Mouse (Mus musculus): ENCODE results near the gene Zc3h6. TPM values are rescaled to one million over a fixed set of nuclear protein-coding genes. Genes with fewer than 3 reads are reported as not detected.
"Not testable (repeated sequence)": the region's sequence is repeated elsewhere in the genome, so short reads cannot be mapped to it uniquely, and the experiment has no call there.

The Zc3h6 gene
- total RNA-seq, 2 experiments from 2014 or later, result 3.3 to 5.5 TPM

GRCm38 (mm10) chr2:129008867-129009266, 41.7 kb downstream of the Zc3h6 start:
- not testable (repeated sequence) for ATAC-seq (replicated peaks; ENCODE audit: low FRiP score, low TSS enrichment, poor library complexity, severe bottlenecking)

DNA sequence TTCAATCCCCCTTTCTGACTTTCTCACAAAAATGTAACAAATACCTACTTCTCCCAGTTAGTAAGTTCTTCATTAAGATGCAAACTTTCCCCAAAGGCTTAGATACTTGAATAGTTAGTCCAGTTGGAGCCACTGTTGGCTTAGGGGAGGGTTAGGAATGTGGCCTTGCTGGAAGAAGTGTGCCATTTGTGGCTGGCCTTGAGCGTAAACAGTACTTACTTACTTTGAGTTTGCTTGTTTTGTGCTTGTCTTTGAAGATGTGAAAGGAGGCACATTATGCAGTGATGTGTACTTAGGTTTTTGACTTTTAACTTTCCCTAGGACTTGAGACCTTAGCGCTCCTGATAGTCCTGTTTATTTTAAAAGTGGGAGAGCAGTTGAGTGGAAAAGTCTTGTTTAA, 52.9 kb downstream of the Zc3h6 start:
- ATAC-seq (replicated peaks; ENCODE audit: low FRiP score, low TSS enrichment, poor library complexity, severe bottlenecking), result no peak

- ATAC-seq (replicated peaks; ENCODE audit: low FRiP score, low TSS enrichment, poor library complexity, severe bottlenecking), result no peak
Measured at GRCm38 (mm10) chr2:129024820-129025219, 57.6 kb downstream of the Zc3h6 start.

DNA sequence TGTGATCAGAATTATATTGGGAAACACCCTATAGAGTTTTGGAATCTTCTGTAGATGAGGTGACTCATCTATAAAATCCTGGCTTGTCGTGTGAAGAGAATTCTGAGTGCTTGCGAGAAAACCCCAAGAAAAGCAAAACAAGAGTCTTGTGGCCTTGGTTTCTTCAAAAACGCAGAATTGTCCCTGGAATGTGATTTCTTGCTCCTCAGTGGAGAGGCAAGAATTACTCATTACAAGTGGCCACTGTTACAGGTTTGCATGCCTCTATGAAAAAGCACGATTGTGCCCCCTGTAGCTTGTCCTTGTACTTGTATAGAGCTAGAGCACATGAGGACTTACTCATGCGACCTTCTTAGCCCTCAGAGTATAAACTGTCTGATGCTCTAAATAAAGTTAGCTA, 68.2 kb downstream of the Zc3h6 start:
- ATAC-seq (replicated peaks; ENCODE audit: low FRiP score, low TSS enrichment, poor library complexity, severe bottlenecking), result no peak

DNA sequence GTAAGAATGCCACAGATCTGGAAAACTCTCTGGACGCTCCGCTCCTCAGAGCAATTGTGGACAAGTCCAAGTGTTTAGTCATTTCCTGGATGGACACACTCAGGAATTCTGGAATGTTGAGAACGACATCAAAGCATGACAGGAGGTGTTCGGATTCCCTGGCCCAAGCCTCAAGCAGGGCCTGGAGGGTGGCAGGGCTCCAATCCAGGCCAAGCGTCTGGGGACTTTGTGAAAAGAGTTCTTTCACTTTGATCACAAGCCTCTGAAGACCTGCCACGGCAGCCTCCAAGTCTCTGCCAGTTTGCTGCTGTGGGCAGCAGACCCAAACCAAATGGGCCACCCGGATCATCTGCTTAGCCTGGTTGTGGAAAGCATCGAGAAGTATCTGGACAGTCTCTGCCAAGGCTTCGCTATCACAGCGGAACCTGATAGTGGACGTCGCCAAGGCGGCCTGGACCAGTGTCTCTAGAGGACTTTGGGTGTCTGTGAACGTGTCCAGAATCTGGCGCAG, 71.3 kb downstream of the Zc3h6 start:
- no peak for ATAC-seq (replicated peaks; ENCODE audit: low FRiP score, low TSS enrichment, poor library complexity, severe bottlenecking)

DNA sequence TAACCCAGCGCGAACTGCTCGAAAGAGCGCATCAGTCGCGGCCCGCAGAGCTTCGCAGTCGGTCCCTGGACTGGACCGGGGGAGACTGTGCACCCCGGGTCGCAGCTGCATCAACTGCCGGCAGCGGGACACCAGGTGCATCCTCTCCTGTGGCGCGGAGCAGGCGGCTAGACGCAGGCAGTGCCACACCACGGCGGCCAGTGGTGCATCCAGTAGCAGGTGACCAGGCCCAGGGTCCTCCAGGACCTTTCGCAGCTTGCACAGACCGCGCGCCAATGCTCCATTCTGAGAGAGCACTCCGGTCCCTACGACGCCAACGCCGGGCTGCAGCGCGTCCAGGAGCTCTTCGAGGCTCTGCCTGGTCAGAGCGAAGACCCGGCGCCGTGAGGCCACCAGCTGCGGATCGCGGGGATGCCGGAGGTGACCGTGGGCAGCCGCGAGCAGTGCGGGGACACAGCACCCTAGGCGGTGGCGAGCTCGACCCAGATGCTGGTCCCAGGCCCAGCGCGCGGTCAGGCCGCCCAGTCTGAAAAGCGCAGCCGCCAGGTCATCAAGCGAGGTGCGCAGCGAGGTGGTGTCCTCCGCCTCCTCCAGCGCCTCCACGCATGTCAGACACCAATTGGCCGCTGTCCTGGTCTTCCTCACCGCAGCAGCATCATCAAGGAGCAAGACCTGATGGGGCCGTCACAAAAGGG, 71.9 kb downstream of the Zc3h6 start:
- ATAC-seq (replicated peaks; ENCODE audit: low FRiP score, low TSS enrichment, poor library complexity, severe bottlenecking), result 0 out of 2 replicates have a peak, but pooled peaks have one; percentile 32

DNA sequence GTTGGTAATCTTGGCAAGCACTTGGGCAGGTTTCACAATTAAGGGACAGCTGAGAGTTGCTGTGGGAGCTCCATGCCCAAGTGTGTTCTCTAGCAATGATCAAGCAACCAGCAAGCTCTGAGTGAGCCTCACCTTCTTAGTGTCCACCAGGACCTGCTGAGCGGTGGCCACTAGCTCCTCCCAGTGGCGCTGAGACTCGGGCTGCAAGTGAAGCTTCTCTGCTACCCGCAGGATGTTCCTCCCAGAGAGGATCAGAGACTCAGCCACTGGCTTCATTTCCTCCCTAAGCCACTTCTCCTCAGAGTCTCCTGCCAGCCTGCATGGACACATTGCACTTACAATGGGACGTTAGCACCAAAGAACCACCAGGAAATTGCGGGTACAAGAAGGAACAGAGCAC, 73.4 kb downstream of the Zc3h6 start:
- no peak for ATAC-seq (replicated peaks; ENCODE audit: low FRiP score, low TSS enrichment, poor library complexity, severe bottlenecking)

- ATAC-seq (replicated peaks; ENCODE audit: low FRiP score, low TSS enrichment, poor library complexity, severe bottlenecking), result no peak
Measured at GRCm38 (mm10) chr2:129046172-129046845, 79.1 kb downstream of the Zc3h6 start.

DNA sequence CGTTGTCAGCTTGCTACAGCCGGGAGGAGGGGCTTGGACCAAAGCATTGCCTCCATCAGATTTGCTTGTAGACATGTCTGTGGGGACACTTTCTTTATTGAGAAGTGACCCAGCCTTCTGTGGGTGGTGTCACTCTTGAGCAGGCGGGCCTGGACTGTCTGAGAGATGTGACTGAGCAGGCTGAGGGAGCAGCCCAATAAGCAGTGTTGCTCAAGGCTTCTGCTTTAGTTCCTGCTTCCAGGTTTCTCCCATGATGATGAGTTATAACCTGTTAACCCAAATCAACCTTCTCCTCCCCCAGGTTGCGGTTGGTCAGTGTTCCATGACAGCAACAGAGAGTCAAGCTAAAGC, 79.6 kb downstream of the Zc3h6 start:
- ATAC-seq (replicated peaks; ENCODE audit: low FRiP score, low TSS enrichment, poor library complexity, severe bottlenecking), result no peak

DNA sequence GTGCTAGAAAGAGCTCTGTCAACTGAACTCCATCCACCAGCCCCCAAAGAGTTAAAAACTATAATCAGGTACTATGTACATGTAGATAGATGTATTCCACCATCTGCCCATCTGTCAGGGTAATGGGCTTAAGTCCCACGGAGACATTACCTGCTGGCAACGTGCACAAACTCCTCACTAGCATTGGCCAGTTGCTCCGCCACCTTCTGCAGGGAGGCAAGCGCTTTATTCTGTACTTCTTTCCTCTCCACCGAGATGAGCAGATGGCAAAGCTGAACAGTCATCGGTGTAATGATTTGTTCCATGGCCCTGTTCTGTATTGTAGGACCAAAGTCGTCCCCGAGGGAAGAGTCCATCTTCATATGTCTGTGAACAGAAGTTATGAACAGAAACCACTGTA, 80.6 kb downstream of the Zc3h6 start, which contains the start of gene Vinac1:
Vinac1 (minus strand) TSS at position 362 of the 400 bp plus-strand sequence.
- ATAC-seq (replicated peaks; ENCODE audit: low FRiP score, low TSS enrichment, poor library complexity, severe bottlenecking), result no peak

DNA sequence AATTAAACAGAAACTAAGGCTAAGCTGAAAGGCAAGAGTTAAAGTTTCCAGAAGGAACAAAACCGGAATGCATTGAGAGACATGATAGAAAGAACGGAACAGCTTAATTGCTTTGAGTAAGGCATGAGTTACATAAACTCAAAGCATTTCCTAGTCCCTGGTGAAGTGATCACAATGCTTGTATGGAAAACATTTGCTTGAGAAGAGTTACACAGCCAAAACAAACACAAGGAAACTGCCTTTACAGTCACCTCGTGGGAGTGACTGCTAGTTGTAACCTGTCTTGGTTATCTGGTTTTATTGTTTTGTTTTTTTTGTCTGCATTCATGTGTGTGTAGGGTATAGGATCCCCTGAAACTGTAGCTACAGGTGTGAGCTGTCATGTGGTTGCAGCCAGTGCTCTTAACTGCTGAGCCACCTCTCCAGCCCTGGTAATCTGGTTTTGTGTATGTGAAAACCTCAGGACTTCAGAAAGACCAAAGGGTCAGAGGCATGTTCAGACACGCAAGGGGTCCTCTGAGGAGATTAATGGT, 85.3 kb downstream of the Zc3h6 start:
- no peak for ATAC-seq (replicated peaks; ENCODE audit: low FRiP score, low TSS enrichment, poor library complexity, severe bottlenecking)

- ATAC-seq (replicated peaks; ENCODE audit: low FRiP score, low TSS enrichment, poor library complexity, severe bottlenecking), result no peak
Measured at GRCm38 (mm10) chr2:129055741-129056140, 88.5 kb downstream of the Zc3h6 start.

DNA sequence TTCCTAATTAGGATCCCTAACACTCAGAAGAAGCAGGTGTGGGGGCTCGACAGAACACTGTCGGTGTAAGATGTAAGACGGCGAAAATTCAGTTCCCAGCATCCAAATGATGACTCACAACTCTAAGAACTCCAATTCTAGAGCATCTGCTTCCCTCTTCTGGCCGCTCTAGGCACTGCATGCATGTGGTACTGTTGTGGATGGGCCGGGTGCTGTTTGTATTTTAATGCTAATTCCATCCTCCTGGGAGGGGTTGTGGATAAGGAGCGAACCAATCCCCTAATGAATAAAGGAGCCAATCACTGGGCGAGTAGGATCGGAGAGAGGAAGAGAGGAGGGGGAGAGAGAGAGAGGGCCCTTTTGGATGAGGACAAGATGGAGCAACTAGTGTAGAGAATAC, 89.4 kb downstream of the Zc3h6 start:
- ATAC-seq (replicated peaks; ENCODE audit: low FRiP score, low TSS enrichment, poor library complexity, severe bottlenecking), result peak; percentile 67

DNA sequence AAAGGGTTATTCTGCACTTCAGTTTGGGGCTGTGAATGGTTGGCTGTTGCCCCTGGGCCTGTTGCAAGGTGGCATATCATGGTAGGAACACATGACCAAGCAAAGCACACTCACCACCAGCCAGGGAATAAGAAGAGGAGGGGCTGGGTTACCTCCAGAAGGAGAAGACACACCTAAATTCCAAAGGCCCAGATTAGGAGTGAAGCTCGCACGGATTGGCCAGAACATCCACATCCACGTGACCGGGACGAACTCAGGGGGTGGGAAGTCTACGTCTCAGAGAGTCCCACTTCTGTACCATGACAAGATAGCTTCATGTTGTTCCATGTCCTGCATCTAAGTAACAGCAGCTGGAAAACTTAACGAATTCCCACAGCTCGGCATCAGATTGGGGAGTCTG, 90.1 kb downstream of the Zc3h6 start:
- ATAC-seq (replicated peaks; ENCODE audit: low FRiP score, low TSS enrichment, poor library complexity, severe bottlenecking), result no peak

GRCm38 (mm10) chr2:129057920-129058361, 90.7 kb downstream of the Zc3h6 start:
- peak; percentile 68 for ATAC-seq (replicated peaks; ENCODE audit: low FRiP score, low TSS enrichment, poor library complexity, severe bottlenecking)

DNA sequence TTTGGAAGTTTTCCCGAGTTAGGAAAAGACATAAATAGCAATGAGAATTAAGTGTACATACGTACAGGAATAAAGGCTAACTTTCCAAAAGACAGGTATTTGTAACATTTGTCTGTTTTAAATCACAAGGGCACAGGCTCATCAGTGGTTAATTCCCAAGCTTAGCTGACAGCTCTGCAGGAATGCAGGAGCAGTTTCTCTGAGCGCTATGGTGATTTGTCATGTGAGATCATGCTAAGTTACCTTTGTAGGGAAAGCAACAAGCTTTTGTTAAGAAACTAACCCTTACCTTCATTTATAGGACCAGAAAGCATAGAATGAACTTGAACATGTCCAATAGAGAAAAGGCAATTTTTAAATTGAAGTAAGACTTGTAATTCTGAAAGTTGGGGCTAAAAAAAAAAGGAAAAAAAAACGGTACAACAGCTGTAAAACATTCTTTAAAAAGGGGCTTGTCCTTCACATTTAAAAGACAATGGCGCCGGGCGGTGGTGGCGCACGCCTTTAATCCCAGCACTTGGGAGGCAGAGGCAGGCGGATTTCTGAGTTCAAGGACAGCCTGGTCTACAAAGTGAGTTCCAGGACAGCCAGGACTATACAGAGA, 94.4 kb downstream of the Zc3h6 start:
- ATAC-seq (replicated peaks; ENCODE audit: low FRiP score, low TSS enrichment, poor library complexity, severe bottlenecking), result no peak

GRCm38 (mm10) chr2:129065437-129066282, 98.5 kb downstream of the Zc3h6 start, which contains the start of gene Ttl:
Gene Ttl (plus strand): TSS chr2:129065942.
- peak; percentile 91 for ATAC-seq (replicated peaks; ENCODE audit: low FRiP score, low TSS enrichment, poor library complexity, severe bottlenecking)

DNA sequence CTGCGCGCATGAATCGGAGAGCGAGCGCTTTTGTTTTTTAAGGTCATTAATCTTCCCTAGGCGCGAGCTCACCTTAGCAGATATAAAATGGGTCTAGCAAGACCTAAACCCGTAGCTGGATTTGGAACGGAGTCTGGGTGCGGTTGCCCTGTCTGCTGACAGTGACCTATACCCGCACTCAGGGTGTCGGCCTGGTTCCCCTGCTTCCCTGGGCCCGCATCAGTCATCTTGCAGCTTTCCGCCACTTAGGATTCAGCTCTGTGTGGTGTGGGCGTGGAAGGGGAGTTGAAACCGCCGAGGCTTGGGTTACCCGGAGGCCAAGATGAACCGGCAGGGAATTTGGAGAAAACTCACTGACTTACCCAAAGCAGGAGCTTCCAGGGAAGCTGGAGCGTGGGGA, 99.1 kb downstream of the Zc3h6 start:
- ATAC-seq (replicated peaks; ENCODE audit: low FRiP score, low TSS enrichment, poor library complexity, severe bottlenecking), result peak; percentile 84
